Mouse (Mus musculus) limb, embryonic 14.5 days (tissue): Measurements from ENCODE around the gene H2-Q6. TPM values are rescaled to one million over a fixed set of nuclear protein-coding genes. Genes with fewer than 3 reads are reported as not detected.
A peak's percentile ranks its signal among the peaks of the same experiment; 100 is the strongest.
"Not testable (repeated sequence)": the region's sequence is repeated elsewhere in the genome, so short reads cannot be mapped to it uniquely, and the experiment has no call there.

Experiments used
- ATAC-seq: fragments of 200-750 bp; cut with Nextera tagmentation; 2 replicates; pipeline ENCODE4 v1.8.0; 2017; ENCODE audit warnings: low read depth, moderate number of reproducible peaks, moderate TSS enrichment; ENCODE audit not compliant: low FRiP score
- DNase-seq: peaks from one replicate; pipeline ENCODE4 v3.0.0-alpha.2; 2015; ENCODE audit warnings: low spot score
- H3K27ac ChIP-seq: fragments of 300-500 bp; sonication (generic); replicated peaks from 2 replicates; pipeline ENCODE4 v1.5.1; 2014; ENCODE audit warnings: low read depth, mild to moderate bottlenecking, low read length, moderate library complexity, mixed read lengths
- H3K27me3 ChIP-seq: fragments of 300-500 bp; sonication (generic); 2 replicates; pipeline ENCODE4 v1.6.1; 2014; ENCODE audit warnings: low read length, mixed read lengths; ENCODE audit not compliant: control insufficient read depth, insufficient read depth
- H3K36me3 ChIP-seq: fragments of 300-500 bp; sonication (generic); 2 replicates; pipeline ENCODE4 v1.6.1; 2014; ENCODE audit warnings: mild to moderate bottlenecking, low read length, moderate library complexity, mixed read lengths; ENCODE audit not compliant: control insufficient read depth, insufficient read depth
- H3K4me1 ChIP-seq: fragments of 300-500 bp; sonication (generic); 2 replicates; pipeline ENCODE4 v1.6.1; 2014; ENCODE audit warnings: antibody characterized with exemption, low read length, mixed read lengths; ENCODE audit not compliant: control insufficient read depth, insufficient read depth
- H3K4me2 ChIP-seq: fragments of 300-500 bp; sonication (generic); replicated peaks from 2 replicates; pipeline ENCODE4 v1.6.1; 2014; ENCODE audit warnings: low read depth, mild to moderate bottlenecking, low read length, moderate library complexity; ENCODE audit not compliant: severe bottlenecking
- H3K4me3 ChIP-seq: fragments of 300-500 bp; sonication (generic); replicated peaks from 2 replicates; pipeline ENCODE4 v1.5.1; 2014; ENCODE audit warnings: low read length
- H3K9ac ChIP-seq: fragments of 300-500 bp; sonication (generic); 2 replicates; pipeline ENCODE4 v1.6.1; 2014; ENCODE audit warnings: mild to moderate bottlenecking, low read depth, low read length, moderate library complexity; ENCODE audit not compliant: severe bottlenecking
- H3K9me3 ChIP-seq: fragments of 300-500 bp; sonication (generic); 2 replicates; pipeline ENCODE4 v1.6.1; 2016; ENCODE audit warnings: low read length; ENCODE audit not compliant: control insufficient read depth
- POLR2A ChIP-seq: fragments of 200-500 bp; IDR thresholded peaks from 2 replicates; pipeline ENCODE4 v1.8.0; 2012; ENCODE audit warnings: inconsistent platforms, mild to moderate bottlenecking, moderate library complexity, borderline replicate concordance; ENCODE audit not compliant: insufficient read depth, insufficient read length; ENCODE audit errors: extremely low read depth
- WGBS: fragments of 180-500 bp; shearing (Covaris S2); extraction: QIAGEN DNeasy Blood & Tissue Kit; methylation state at CpG from one replicate; pipeline ENCODE4 v1.1.7; 2014; 5-methylcytosine and 5-hydroxymethylcytosine counted together
- polyA plus RNA-seq, 2 experiments: library from polyadenylated mRNA; depleted of rRNA in 1 of 2; stranded (reverse) in 1 of 2; unstranded in 1 of 2; fragments of >200 nt; fragmentation: Nextera tagmentation in 1 of 2; extraction: Ambion mirVana in 1 of 2; gene quantifications; 2 replicates each; pipeline versions ENCODE4 v1.2.1 to v1.2.3; 2012 to 2014

H2-Q6 gene
- polyA plus RNA-seq (2012; rRNA removed), result 0.73 and 1.00 TPM in 2 replicates
- polyA plus RNA-seq (2014; fragmentation: Nextera tagmentation; extraction: Ambion mirVana), result 0.41 and 0.53 TPM in 2 replicates

DNA sequence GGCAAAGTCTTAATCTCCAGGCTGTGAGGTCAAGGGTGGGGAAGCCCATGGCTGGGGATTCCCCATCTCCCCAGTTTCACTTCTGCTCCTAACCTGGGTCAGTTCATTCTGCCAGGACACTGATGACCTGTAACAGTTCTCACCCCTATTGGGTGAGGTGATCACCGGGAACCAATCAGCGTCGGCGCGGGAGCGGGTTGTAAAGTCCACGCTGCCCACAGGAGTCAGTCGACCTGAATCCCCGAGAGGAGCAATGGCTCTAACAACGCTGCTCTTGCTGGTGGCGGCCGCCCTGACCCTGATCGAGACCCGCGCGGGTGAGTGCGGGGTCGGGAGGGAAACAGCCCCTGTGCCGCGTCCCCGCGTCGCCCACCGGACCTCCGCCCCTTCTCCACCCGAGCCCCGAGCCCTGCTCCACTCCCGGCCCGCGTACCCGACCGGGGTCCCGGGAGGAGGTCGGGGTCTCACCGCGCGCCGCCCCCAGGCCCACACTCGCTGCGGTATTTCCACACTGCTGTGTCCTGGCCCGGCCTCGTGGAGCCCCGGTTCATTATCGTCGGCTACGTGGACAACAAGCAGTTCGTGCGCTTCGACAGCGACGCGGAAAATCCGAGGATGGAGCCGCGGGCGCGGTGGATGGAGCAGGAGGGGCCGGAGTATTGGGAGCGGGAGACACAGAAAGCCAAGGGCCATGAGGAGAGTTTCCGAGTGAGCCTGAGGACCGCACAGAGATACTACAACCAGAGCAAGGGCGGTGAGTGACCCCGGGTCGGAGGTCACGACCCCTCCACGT lies at the start of gene H2-Q6:
Gene H2-Q6, plus strand, starts transcription at position 227 of the 793 bp plus-strand sequence.
- not testable (repeated sequence) for H3K36me3 ChIP-seq, H3K27me3 ChIP-seq, H3K27ac ChIP-seq, H3K4me1 ChIP-seq, H3K9me3 ChIP-seq
- H3K4me3 ChIP-seq, result peak within 1 kb of the TSS; percentile 37
- ATAC-seq, result peak; percentile 56
- H3K4me2 ChIP-seq, result peak within 1 kb of the TSS; percentile 62
- WGBS, result 1% methylated on average over 46 of the region's 66 CpGs
- H3K9ac ChIP-seq, result 0 out of 2 replicates have a peak within 1 kb of the TSS, but pooled peaks have one; percentile 16
- peak; percentile 16 for DNase-seq

DNA sequence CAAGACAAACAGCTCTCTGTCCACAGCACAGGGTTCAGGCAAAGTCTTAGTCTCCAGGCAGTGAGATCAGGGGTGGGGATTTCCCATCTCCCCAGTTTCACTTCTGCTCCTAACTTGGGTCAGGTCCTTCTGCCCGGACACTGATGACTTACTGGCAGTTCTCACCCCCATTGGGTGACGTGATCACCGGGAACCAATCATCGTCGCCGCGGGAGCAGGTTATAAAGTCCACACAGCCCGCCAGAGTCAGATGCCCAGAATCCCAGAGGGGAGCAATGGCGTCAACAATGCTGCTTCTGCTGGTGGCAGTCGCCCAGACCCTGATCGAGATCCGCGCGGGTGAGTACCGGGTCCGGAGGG lies 45.3 kb upstream of the H2-Q6 start, which contains the start of gene H2-Q4:
Gene H2-Q4, plus strand, starts transcription at position 249 of the 360 bp plus-strand sequence.
- DNase-seq, result peak; percentile 80
- H3K4me3 ChIP-seq, result peak within 1 kb of the TSS; percentile 58
- H3K4me2 ChIP-seq, result peak within 1 kb of the TSS; percentile 94
- peak within 1 kb of the TSS; percentile 56 for H3K9ac ChIP-seq
- peak; percentile 89 for ATAC-seq
- H3K36me3 ChIP-seq, result no peaks in the 10 kb centered on the region
- H3K9me3 ChIP-seq, result no peaks in the 10 kb centered on the region
- H3K27ac ChIP-seq, result no peak within 1 kb of the TSS
- no peaks in the 10 kb centered on the region for H3K27me3 ChIP-seq
- no peaks in the 10 kb centered on the region for H3K4me1 ChIP-seq
- peak; percentile 42; the same call in 1 of the 2 replicates for TF ChIP-seq POLR2A
- 2% methylated on average over 9 of the region's 16 CpGs for WGBS

DNA sequence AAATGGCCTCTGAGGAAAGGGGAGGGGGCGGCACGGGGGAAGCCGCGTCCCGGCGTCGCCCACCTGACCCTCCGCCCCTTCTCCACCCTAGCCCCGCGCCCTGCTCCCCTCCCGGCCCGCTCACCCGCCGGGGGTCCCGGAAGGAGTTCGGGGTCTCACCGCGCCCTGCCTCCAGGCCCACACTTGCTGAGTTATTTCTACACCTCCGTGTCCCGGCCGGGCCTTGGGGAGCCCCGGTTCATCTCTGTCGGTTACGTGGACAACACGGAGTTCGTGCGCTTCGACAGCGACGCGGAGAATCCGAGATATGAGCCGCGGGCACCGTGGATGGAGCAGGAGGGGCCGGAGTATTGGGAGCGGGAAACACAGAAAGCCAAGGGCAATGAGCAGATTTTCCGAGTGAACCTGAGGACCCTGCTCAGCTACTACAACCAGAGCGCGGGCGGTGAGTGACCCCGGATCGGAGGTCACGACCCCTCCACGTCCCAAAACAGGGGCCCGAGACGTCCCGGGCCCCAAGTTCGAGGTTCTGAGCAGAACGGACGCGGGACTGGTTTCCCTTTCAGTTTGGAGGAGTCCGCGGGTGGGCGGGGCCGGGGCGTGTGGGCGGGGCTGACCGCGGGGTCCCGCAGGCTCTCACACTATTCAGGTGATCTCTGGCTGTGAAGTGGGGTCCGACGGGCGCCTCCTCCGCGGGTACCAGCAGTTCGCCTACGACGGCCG lies 44.8 kb upstream of the H2-Q6 start:
- WGBS, result under 1% methylated on average over 39 of the region's 70 CpGs
- H3K9ac ChIP-seq, result peak overlapping the region; percentile 56
- peak; percentile 50; the same call in 1 of the 2 replicates for ATAC-seq
- TF ChIP-seq POLR2A, result no peak
- H3K4me1 ChIP-seq, result no peaks in the 10 kb centered on the region
- H3K27ac ChIP-seq, result no peak overlapping the region
- peak overlapping the region; percentile 94 for H3K4me2 ChIP-seq
- H3K27me3 ChIP-seq, result no peaks in the 10 kb centered on the region
- H3K9me3 ChIP-seq, result no peaks in the 10 kb centered on the region
- H3K4me3 ChIP-seq, result peak overlapping the region; percentile 58
- DNase-seq, result peak; percentile 3
- no peaks in the 10 kb centered on the region for H3K36me3 ChIP-seq

DNA sequence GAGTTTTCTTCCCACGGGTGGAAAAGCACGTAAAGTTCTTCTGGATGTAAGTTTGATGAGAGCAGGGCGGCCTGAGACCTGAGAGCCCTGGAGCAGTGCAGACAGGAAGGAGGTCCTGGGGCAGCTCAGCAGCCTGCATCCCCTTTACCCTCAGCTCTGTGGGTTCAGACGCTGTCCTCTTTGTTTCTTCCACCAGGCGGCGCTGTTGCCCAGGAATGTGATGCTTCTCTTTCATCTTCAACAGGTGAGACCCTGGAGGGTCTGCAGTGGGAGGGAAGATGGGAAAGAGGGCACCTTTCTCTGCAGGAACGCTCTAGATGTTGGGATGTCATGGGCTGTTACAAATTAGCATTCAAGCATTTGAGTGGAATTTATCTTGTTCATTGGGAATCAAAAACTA lies 34.9 kb upstream of the H2-Q6 start:
- not testable (repeated sequence) for H3K9me3 ChIP-seq, H3K27ac ChIP-seq, H3K9ac ChIP-seq, H3K4me2 ChIP-seq, H3K4me3 ChIP-seq, H3K27me3 ChIP-seq, ATAC-seq, H3K4me1 ChIP-seq, H3K36me3 ChIP-seq, DNase-seq
- 8% methylated on average over 7 of the region's 7 CpGs for WGBS

DNA sequence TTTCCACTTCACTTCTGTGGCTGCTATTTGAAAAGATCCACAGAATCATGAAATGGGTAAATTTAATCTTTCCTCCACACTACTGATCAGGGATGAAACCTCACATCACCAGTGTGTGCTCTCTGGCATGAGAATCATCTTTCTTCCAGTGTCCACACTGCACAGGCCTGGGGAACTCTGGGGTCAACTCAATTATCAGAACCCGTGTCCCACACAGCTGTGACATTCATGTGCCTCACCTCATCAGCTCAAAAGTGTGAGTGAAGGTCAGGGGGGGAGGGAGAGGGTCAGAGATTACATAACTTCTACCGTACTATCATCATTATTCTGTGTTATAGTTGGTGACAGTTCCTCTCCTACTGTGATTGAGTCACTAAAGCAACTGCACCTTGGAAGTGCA lies 32.0 kb upstream of the H2-Q6 start:
- not testable (repeated sequence) for DNase-seq, H3K27ac ChIP-seq, H3K9ac ChIP-seq, H3K4me2 ChIP-seq, H3K4me1 ChIP-seq, H3K27me3 ChIP-seq, H3K36me3 ChIP-seq, H3K9me3 ChIP-seq, ATAC-seq, H3K4me3 ChIP-seq
- 76% methylated on average over 2 of the region's 2 CpGs for WGBS

DNA sequence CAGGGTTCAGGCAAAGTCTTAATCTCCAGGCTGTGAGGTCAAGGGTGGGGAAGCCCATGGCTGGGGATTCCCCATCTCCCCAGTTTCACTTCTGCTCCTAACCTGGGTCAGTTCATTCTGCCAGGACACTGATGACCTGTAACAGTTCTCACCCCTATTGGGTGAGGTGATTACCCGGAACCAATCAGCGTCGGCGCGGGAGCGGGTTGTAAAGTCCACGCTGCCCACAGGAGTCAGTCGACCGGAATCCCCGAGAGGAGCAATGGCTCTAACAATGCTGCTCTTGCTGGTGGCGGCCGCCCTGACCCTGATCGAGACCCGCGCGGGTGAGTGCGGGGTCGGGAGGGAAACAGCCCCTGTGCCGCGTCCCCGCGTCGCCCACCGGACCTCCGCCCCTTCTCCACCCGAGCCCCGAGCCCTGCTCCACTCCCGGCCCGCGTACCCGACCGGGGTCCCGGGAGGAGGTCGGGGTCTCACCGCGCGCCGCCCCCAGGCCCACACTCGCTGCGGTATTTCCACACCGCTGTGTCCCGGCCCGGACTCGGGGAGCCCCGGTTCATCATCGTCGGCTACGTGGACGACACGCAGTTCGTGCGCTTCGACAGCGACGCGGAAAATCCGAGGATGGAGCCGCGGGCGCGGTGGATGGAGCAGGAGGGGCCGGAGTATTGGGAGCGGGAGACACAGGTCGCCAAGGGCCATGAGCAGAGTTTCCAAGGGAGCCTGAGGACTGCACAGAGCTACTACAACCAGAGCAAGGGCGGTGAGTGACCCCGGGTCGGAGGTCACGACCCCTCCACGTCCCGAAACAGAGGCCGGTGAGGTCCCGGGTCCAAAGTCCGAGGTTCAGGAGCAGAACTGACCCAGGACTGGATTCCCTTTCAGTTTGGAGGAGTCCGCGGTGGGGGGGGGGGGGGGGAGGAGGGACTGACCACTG lies 30.5 kb upstream of the H2-Q6 start:
- H3K4me3 ChIP-seq, result peak overlapping the region; percentile 24
- H3K4me2 ChIP-seq, result peak overlapping the region; percentile 35
- not testable (repeated sequence) for H3K27me3 ChIP-seq, DNase-seq, H3K9ac ChIP-seq, H3K27ac ChIP-seq, H3K36me3 ChIP-seq, H3K4me1 ChIP-seq, H3K9me3 ChIP-seq
- peak; percentile 74 for ATAC-seq
- WGBS, result 4% methylated on average over 52 of the region's 75 CpGs

DNA sequence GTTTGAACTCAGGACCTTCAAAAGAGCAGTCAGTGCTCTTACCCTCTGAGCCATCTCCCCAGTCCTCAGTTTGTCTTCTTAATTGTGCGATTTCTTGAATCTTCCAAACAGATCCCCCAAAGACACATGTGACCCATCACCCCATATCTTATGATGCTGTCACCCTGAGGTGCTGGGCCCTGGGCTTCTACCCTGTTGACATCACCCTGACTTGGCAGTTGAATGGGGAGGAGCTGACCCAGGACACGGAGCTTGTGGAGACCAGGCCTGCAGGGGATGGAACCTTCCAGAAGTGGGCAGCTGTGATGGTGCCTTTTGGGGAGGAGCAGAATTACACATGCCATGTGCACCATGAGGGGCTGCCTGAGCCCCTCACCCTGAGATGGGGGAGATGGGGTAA lies 27.7 kb upstream of the H2-Q6 start:
- H3K9me3 ChIP-seq, H3K4me3 ChIP-seq, H3K9ac ChIP-seq, H3K27ac ChIP-seq, ATAC-seq, DNase-seq, H3K4me1 ChIP-seq, H3K4me2 ChIP-seq, H3K27me3 ChIP-seq, H3K36me3 ChIP-seq: not testable (repeated sequence)
- 90% methylated on average over 2 of the region's 2 CpGs for WGBS
